Mouse (Mus musculus) hindbrain, embryonic 13.5 days (tissue): Measurements from ENCODE around the gene Zfp512. TPM values are rescaled to one million over a fixed set of nuclear protein-coding genes. Genes with fewer than 3 reads are reported as not detected.
A peak's percentile ranks its signal among the peaks of the same experiment; 100 is the strongest.
"Not testable (repeated sequence)": the region's sequence is repeated elsewhere in the genome, so short reads cannot be mapped to it uniquely, and the experiment has no call there.

Source experiments
- ATAC-seq: fragments of 200-750 bp; cut with Nextera tagmentation; 2 replicates; pipeline ENCODE4 v1.8.0; 2017; ENCODE audit warnings: moderate TSS enrichment; ENCODE audit not compliant: low FRiP score
- H3K27ac ChIP-seq: fragments of 300-500 bp; sonication (generic); 2 replicates; pipeline ENCODE4 v1.5.1; 2015; ENCODE audit warnings: inconsistent platforms, mild to moderate bottlenecking, moderate library complexity
- H3K27me3 ChIP-seq: fragments of 300-500 bp; sonication (generic); 2 replicates; pipeline ENCODE4 v1.6.1; 2015; ENCODE audit warnings: mild to moderate bottlenecking, inconsistent platforms
- H3K36me3 ChIP-seq: fragments of 300-500 bp; sonication (generic); 2 replicates; pipeline ENCODE4 v1.6.1; 2015; ENCODE audit warnings: mild to moderate bottlenecking, inconsistent platforms
- H3K4me1 ChIP-seq: fragments of 300-500 bp; sonication (generic); replicated peaks from 2 replicates; pipeline ENCODE4 v1.6.1; 2015; ENCODE audit warnings: inconsistent platforms
- H3K4me2 ChIP-seq: fragments of 300-500 bp; sonication (generic); 2 replicates; pipeline ENCODE4 v1.6.1; 2015; ENCODE audit warnings: inconsistent platforms, mild to moderate bottlenecking, moderate library complexity
- H3K4me3 ChIP-seq: fragments of 300-500 bp; sonication (generic); 2 replicates; pipeline ENCODE4 v1.5.1; 2015; ENCODE audit warnings: mild to moderate bottlenecking, inconsistent platforms
- H3K9ac ChIP-seq: fragments of 300-500 bp; sonication (generic); 2 replicates; pipeline ENCODE4 v1.6.1; 2015; ENCODE audit warnings: mild to moderate bottlenecking, inconsistent platforms
- H3K9me3 ChIP-seq: fragments of 300-500 bp; sonication (generic); 2 replicates; pipeline ENCODE4 v1.6.1; 2016; ENCODE audit warnings: inconsistent platforms
- WGBS: fragments of 180-500 bp; shearing (Covaris S2); methylation state at CpG from one replicate; pipeline ENCODE4 v1.1.7; 2015; 5-methylcytosine and 5-hydroxymethylcytosine counted together
- polyA plus RNA-seq: library from polyadenylated mRNA; unstranded; fragments of >200 nt; fragmentation: Nextera tagmentation; extraction: Ambion mirVana; gene quantifications from 2 replicates; pipeline ENCODE4 v1.2.1, GENCODE M21; 2015

Gene Zfp512
- polyA plus RNA-seq: 111 and 126 TPM in 2 replicates

DNA sequence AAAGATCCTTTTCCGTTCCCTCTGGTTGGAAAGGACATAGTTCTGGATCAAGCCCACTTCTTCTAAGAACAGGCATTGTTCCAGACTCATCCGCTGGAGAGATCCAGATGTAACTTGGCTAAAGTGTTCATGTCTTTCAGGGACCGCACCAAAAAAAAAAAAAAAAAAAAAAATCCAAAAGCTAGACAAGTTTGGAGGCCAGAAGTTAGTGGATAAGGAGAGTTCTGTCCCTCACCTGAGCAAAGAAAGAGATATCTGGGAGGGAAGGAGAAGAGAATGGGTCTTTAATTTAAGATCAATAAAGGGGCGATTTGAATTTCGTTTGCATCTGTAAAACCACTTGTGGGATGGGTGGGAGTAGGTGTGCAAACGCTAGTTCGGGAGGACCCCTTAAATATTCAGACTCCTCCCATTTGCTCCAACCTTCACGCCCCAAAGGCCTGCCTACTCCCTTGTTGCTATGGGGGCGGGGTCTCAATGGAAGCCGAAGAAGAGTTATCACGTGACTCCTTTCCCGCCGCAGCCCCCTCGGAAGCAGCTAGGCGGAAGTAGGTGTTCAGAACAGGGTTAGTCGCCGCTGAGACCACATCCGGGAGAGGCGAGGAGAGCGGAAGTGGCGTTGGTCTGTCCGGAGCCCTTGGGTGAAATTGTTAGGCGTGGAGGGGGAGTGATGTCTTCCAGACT is at the start of gene Zfp512:
Gene Zfp512, plus strand, starts transcription at position 554 of the 684 bp plus-strand sequence.
- no peaks in the 10 kb centered on the region for H3K9me3 ChIP-seq
- H3K4me2 ChIP-seq: peak within 1 kb of the TSS; percentile 70
- 0 out of 2 replicates have a peak, but pooled peaks cover 3% of the 10 kb centered on the region for H3K36me3 ChIP-seq
- H3K27me3 ChIP-seq: no peaks in the 10 kb centered on the region
- H3K27ac ChIP-seq: peak within 1 kb of the TSS; percentile 53; the same call in 1 of the 2 replicates
- H3K9ac ChIP-seq: peak within 1 kb of the TSS; percentile 80
- H3K4me3 ChIP-seq: peak within 1 kb of the TSS; percentile 54
- WGBS: 6% methylated on average over 23 of the region's 23 CpGs
- H3K4me1 ChIP-seq: peaks cover 15% of the 10 kb centered on the region
- peak; percentile 99 for ATAC-seq

GRCm38 (mm10) chr5:31434727-31435126 is 17.5 kb upstream of the Zfp512 start:
- H3K9me3 ChIP-seq, H3K4me1 ChIP-seq, H3K27ac ChIP-seq, H3K4me3 ChIP-seq, H3K36me3 ChIP-seq, H3K4me2 ChIP-seq, ATAC-seq, H3K27me3 ChIP-seq, H3K9ac ChIP-seq: not testable (repeated sequence)
- WGBS: 96% methylated on average over 9 of the region's 9 CpGs

DNA sequence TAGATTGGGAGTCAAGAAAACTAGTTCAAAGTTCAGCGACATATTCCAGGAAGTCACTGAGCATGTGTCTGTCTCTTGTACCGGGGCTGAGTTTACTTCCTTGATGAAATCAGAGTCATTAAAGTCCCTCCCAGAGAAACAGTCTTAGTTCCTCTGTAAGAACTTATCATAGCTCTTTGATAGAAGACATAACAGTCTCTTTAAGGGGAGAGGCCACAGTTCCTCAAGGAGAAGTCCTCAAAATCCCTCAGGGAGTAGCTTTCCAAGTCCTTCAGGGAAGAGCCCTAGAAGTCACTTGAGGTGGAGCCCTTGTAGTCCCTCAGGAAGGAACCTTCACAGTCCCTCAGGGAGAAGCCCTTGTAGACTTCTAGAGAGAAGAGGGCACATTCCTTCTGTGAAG is 895 bp upstream of the Zfp512 start:
- H3K4me2 ChIP-seq: no peak overlapping the region
- 87% methylated on average over 2 of the region's 2 CpGs for WGBS

GRCm38 (mm10) chr5:31452562-31452878 is 289 bp downstream of the Zfp512 start:
- Histone ChIP-seq H3K36me3 (0 out of 2 replicates have a peak, but pooled peaks cover 3% of the 10 kb centered on the region), H3K9me3 (no peaks in the 10 kb centered on the region), H3K27me3 (no peaks in the 10 kb centered on the region), H3K4me3 (peak overlapping the region; percentile 54), H3K4me2 (peak overlapping the region; percentile 70), H3K27ac (peak overlapping the region; percentile 53; the same call in 1 of the 2 replicates), H3K9ac (peak overlapping the region; percentile 80), H3K4me1 (peaks cover 15% of the 10 kb centered on the region)
- 0% methylated on average over 11 of the region's 11 CpGs for WGBS
- no peak for ATAC-seq

More for the DNA sequence above, 895 bp upstream of the Zfp512 start:
- no peaks in the 10 kb centered on the region for H3K9me3 ChIP-seq
- peaks cover 15% of the 10 kb centered on the region for H3K4me1 ChIP-seq
- no peak overlapping the region for H3K4me3 ChIP-seq
- no peak overlapping the region for H3K9ac ChIP-seq
- 0 out of 2 replicates have a peak, but pooled peaks cover 3% of the 10 kb centered on the region for H3K36me3 ChIP-seq
- no peaks in the 10 kb centered on the region for H3K27me3 ChIP-seq
- 0 out of 2 replicates have a peak, but pooled peaks have one; percentile 9 for ATAC-seq
- H3K27ac ChIP-seq: no peak overlapping the region

DNA sequence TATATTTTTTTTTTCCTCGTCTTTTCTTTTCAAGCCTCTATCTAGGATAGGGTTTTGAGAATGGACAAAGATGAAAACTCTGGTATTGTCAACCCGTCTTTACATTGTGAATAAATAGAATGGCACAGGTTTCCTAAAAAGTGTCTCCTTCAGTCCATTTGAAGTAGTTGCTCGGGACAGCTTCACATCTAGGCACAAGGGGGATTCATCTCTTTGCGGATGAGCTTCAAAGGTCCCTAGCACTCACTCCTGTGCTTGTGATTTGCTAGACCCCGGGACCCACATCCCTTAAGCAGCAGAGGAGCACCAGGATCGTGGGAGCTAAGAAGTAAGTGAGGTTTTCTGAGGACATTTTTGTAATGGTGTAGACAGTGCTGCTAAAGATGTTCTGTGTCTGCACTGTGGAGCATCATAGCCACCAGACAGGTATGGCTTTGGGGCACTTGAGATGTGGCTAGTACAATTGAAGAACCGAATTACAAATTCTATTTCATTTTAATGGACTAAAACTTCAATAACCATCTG is 717 bp downstream of the Zfp512 start:
- H3K4me3 ChIP-seq: peak overlapping the region; percentile 54
- ATAC-seq: no peak
- H3K27me3 ChIP-seq: no peaks in the 10 kb centered on the region
- H3K27ac ChIP-seq: no peak overlapping the region
- WGBS: 21% methylated on average over 7 of the region's 7 CpGs
- H3K4me2 ChIP-seq: peak overlapping the region; percentile 70
- 0 out of 2 replicates have a peak, but pooled peaks cover 3% of the 10 kb centered on the region for H3K36me3 ChIP-seq
- no peaks in the 10 kb centered on the region for H3K9me3 ChIP-seq
- peaks cover 15% of the 10 kb centered on the region for H3K4me1 ChIP-seq
- H3K9ac ChIP-seq: peak overlapping the region; percentile 80

DNA sequence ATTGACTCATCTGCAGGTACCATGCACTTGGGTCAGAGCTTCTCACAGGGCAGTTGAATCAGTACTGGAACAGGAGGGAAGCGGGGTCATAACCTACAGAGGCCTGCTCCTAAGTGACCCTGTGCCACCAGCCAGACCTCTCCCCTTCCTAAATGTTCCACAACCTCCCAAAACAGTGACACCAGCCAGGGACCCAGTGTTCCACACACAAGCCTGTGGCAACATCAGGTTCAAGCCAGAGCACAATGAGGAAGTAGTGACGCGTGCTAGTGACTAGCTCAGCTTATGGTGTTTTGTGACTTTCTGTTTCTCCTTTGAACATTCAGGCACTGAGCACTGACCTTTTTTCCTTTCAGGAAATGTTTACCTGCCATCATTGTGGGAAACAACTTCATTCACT is 15.6 kb downstream of the Zfp512 start:
- H3K4me1 ChIP-seq: no peaks in the 10 kb centered on the region
- no peak overlapping the region for H3K4me2 ChIP-seq
- H3K4me3 ChIP-seq: no peak overlapping the region
- H3K27ac ChIP-seq: no peak overlapping the region
- no peak overlapping the region for H3K9ac ChIP-seq
- no peaks in the 10 kb centered on the region for H3K27me3 ChIP-seq
- ATAC-seq: no peak
- peaks cover 73% of the 10 kb centered on the region for H3K36me3 ChIP-seq
- no peaks in the 10 kb centered on the region for H3K9me3 ChIP-seq
- 92% methylated on average over 3 of the region's 3 CpGs for WGBS

- no peaks in the 10 kb centered on the region for H3K9me3 ChIP-seq
- no peak overlapping the region for H3K4me3 ChIP-seq
- H3K27ac ChIP-seq: no peak overlapping the region
- H3K9ac ChIP-seq: 0 out of 2 replicates have a peak overlapping the region, but pooled peaks have one; percentile 5
- H3K4me2 ChIP-seq: no peak overlapping the region
- 95% methylated on average over 6 of the region's 6 CpGs for WGBS
- no peaks in the 10 kb centered on the region for H3K27me3 ChIP-seq
- no peak for ATAC-seq
- no peaks in the 10 kb centered on the region for H3K4me1 ChIP-seq
- H3K36me3 ChIP-seq: peaks cover 92% of the 10 kb centered on the region
These were observed 17.5 kb downstream of the Zfp512 start for GRCm38 (mm10) chr5:31469711-31470110.

GRCm38 (mm10) chr5:31470334-31470733 is 18.1 kb downstream of the Zfp512 start:
- no peaks in the 10 kb centered on the region for H3K9me3 ChIP-seq
- H3K4me3 ChIP-seq: no peak overlapping the region
- WGBS: 87% methylated on average over 7 of the region's 7 CpGs
- ATAC-seq: no peak
- no peaks in the 10 kb centered on the region for H3K4me1 ChIP-seq
- H3K27me3 ChIP-seq: no peaks in the 10 kb centered on the region
- no peak overlapping the region for H3K4me2 ChIP-seq
- no peak overlapping the region for H3K9ac ChIP-seq
- H3K36me3 ChIP-seq: peaks cover 96% of the 10 kb centered on the region
- no peak overlapping the region for H3K27ac ChIP-seq

- WGBS: 97% methylated on average over 4 of the region's 4 CpGs
- H3K36me3 ChIP-seq: peaks cover 91% of the 10 kb centered on the region
- no peak overlapping the region for H3K4me3 ChIP-seq
- no peaks in the 10 kb centered on the region for H3K27me3 ChIP-seq
- no peak overlapping the region for H3K4me2 ChIP-seq
- H3K9ac ChIP-seq: no peak overlapping the region
- H3K27ac ChIP-seq: no peak overlapping the region
- ATAC-seq: no peak
- H3K4me1 ChIP-seq: no peaks in the 10 kb centered on the region
- no peaks in the 10 kb centered on the region for H3K9me3 ChIP-seq
These were observed 28.3 kb downstream of the Zfp512 start for GRCm38 (mm10) chr5:31480536-31480935.

DNA sequence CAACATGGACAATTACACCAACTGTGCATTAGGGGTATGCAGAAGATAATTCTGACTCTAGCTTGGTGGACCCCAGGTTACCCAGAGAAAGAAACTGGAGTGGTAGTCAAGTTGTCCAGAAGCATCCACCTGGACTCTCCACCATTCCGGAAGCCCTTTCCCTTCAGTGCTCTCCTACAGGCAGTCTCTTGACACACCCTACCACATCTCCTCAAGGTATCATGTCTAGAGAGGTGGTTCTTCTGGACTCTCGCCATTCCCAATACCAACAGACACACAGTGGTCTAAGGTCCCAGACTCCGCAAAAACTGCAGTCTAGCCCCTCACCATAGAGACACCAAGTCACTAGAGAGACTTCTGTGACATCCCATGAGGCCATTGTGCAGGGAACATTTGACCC is 33.2 kb downstream of the Zfp512 start, which contains the start of gene 4930548H24Rik:
Gene 4930548H24Rik, plus strand, starts transcription at position 301 of the 400 bp plus-strand sequence.
- H3K9ac ChIP-seq: no peak within 1 kb of the TSS
- no peak for ATAC-seq
- no peaks in the 10 kb centered on the region for H3K27me3 ChIP-seq
- no peaks in the 10 kb centered on the region for H3K4me1 ChIP-seq
- no peak within 1 kb of the TSS for H3K27ac ChIP-seq
- WGBS: 96% methylated on average over 3 of the region's 3 CpGs
- H3K4me3 ChIP-seq: no peak within 1 kb of the TSS
- H3K9me3 ChIP-seq: no peaks in the 10 kb centered on the region
- H3K4me2 ChIP-seq: no peak within 1 kb of the TSS
- H3K36me3 ChIP-seq: peaks cover 44% of the 10 kb centered on the region

- no peak overlapping the region for H3K4me2 ChIP-seq
- ATAC-seq: no peak
- peaks cover 22% of the 10 kb centered on the region for H3K36me3 ChIP-seq
- H3K27ac ChIP-seq: no peak overlapping the region
- H3K4me3 ChIP-seq: no peak overlapping the region
- WGBS: 97% methylated on average over 3 of the region's 3 CpGs
- 0 out of 2 replicates have a peak, but pooled peaks cover 3% of the 10 kb centered on the region for H3K9me3 ChIP-seq
- no peaks in the 10 kb centered on the region for H3K4me1 ChIP-seq
- H3K27me3 ChIP-seq: no peaks in the 10 kb centered on the region
- H3K9ac ChIP-seq: no peak overlapping the region
These were observed 35.7 kb downstream of the Zfp512 start for GRCm38 (mm10) chr5:31487889-31488288.

- ATAC-seq: no peak
- Histone ChIP-seq H3K27me3 (no peaks in the 10 kb centered on the region), H3K27ac (no peak overlapping the region), H3K9ac (no peak overlapping the region), H3K9me3 (0 out of 2 replicates have a peak, but pooled peaks cover 3% of the 10 kb centered on the region), H3K4me1 (peaks cover 3% of the 10 kb centered on the region; the same call in 1 of the 2 replicates), H3K4me2 (no peak overlapping the region), H3K4me3 (no peak overlapping the region), H3K36me3 (peaks cover 14% of the 10 kb centered on the region)
- 74% methylated on average over 7 of the region's 7 CpGs for WGBS
These were observed 37.0 kb downstream of the Zfp512 start for GRCm38 (mm10) chr5:31489116-31489769.
